In the genomic region with DNA sequence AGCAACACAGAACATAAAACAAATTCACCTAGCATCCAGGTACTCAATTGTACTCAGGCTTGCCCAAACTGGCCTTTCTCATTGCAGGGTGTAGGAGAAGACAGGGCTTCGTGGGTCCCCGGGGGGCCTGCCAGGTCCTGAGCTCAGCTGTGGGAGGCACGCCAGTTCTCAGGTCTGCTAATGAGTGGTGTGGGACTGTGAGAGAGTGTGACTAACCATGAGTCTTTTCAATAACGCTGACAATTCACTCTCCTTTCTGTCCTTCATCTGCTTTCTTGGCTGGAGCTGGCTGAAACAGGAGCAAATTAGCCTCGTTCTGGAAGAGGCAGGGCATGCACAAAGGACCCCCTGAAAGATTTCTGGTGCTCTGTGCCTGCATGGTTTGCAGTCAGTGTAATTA, we compare ENCODE assay signal across 13 mouse cellular contexts.
DNase-seq lines count a peak whose midpoint lies in the region; ATAC-seq and TF ChIP-seq lines count a peak whose summit lies in the region.
"Had no signal": no experiment of that assay in that cellular context is flagged by ENCODE, and none has a peak within 500 bp of the region (broad histone marks: within the 10 kb centered on the region; RNA-seq: fewer than 3 reads in every experiment).

No protein-coding gene starts in this region.

- no peak for TF ChIP-seq POLR2A in embryonic fibroblast, embryonic 13.5 days (IDR thresholded peaks at IDR 0.05; ENCODE audit: low read depth, low read length)

- H3K9me3 ChIP-seq in hindbrain, embryonic 16.5 days (ENCODE audit: control insufficient read depth, low read length): no peaks in the 10 kb centered on the region
- no peaks in the 10 kb centered on the region for H3K9me3 ChIP-seq in hindbrain, embryonic 13.5 days
- H3K9me3 ChIP-seq in kidney, embryonic 16.5 days (ENCODE audit: low read length): no peaks in the 10 kb centered on the region
- H3K9me3 ChIP-seq: embryonic facial prominence, embryonic 13.5 days; heart, embryonic 13.5 days; liver, embryonic 15.5 days had no signal

- H3K4me2 ChIP-seq in hindbrain, embryonic 16.5 days (ENCODE audit: low read length): no peak overlapping the region
- no peak overlapping the region for H3K4me2 ChIP-seq in hindbrain, embryonic 13.5 days
- H3K4me2 ChIP-seq in kidney, embryonic 16.5 days (replicated peaks; ENCODE audit: low read depth, low read length): no peak overlapping the region
- H3K4me2 ChIP-seq: embryonic facial prominence, embryonic 13.5 days; heart, embryonic 13.5 days; liver, embryonic 15.5 days had no signal

- no peak overlapping the region for H3K4me3 ChIP-seq in hindbrain, embryonic 16.5 days (ENCODE audit: low read length)
- H3K4me3 ChIP-seq in hindbrain, embryonic 13.5 days: no peak overlapping the region
- no peak overlapping the region for H3K4me3 ChIP-seq in embryonic fibroblast, embryonic 13.5 days (ENCODE audit: insufficient read depth, low read length)
- H3K4me3 ChIP-seq in kidney, embryonic 16.5 days (ENCODE audit: low read length): no peak overlapping the region
- H3K4me3 ChIP-seq: embryonic facial prominence, embryonic 13.5 days; heart, embryonic 13.5 days; liver, embryonic 15.5 days had no signal

- TF ChIP-seq CTCF in embryonic fibroblast, embryonic 13.5 days (IDR thresholded peaks at IDR 0.05; ENCODE audit: borderline replicate concordance, insufficient read depth, low read length): no peak

- H3K4me1 ChIP-seq in hindbrain, embryonic 16.5 days (ENCODE audit: control insufficient read depth, insufficient read depth, low read depth, low read length): no peaks in the 10 kb centered on the region
- H3K4me1 ChIP-seq in hindbrain, embryonic 13.5 days (replicated peaks): peaks cover 9% of the 10 kb centered on the region; the same call in 1 of the 2 replicates
- H3K4me1 ChIP-seq in embryonic fibroblast, embryonic 13.5 days (ENCODE audit: control insufficient read depth, insufficient read depth, low read length): no peaks in the 10 kb centered on the region
- H3K4me1 ChIP-seq in kidney, embryonic 16.5 days (ENCODE audit: insufficient read depth, low read length): no peaks in the 10 kb centered on the region
- H3K4me1 ChIP-seq: liver, embryonic 15.5 days had no signal

- DNase-seq in cerebellum, postnatal 10 days: peak; percentile 8 to 20
- DNase-seq in cerebellum, postnatal 4 days (ENCODE audit: low spot score in 2 of 2): no peak
- peak; percentile 42 to 53 for DNase-seq in layer of hippocampus, adult 8-10 months (ENCODE audit: low spot score in 2 of 2)
- DNase-seq in kidney, postnatal 14 days: no peak
- DNase-seq: cerebellum, adult 9-10 months had no signal

- H3K9ac ChIP-seq in hindbrain, embryonic 16.5 days (ENCODE audit: low read depth, low read length): no peak overlapping the region; the same call in 1 of the 2 replicates
- no peak overlapping the region for H3K9ac ChIP-seq in hindbrain, embryonic 13.5 days
- no peak overlapping the region for H3K9ac ChIP-seq in kidney, embryonic 16.5 days (replicated peaks; ENCODE audit: low read length)
- H3K9ac ChIP-seq: embryonic facial prominence, embryonic 13.5 days; heart, embryonic 13.5 days; liver, embryonic 15.5 days had no signal

- H3K36me3 ChIP-seq in hindbrain, embryonic 16.5 days (ENCODE audit: control insufficient read depth, insufficient read depth, low read length): no peaks in the 10 kb centered on the region
- no peaks in the 10 kb centered on the region for H3K36me3 ChIP-seq in hindbrain, embryonic 13.5 days
- H3K36me3 ChIP-seq in kidney, embryonic 16.5 days (ENCODE audit: insufficient read depth, low read length): no peaks in the 10 kb centered on the region
- H3K36me3 ChIP-seq: embryonic facial prominence, embryonic 13.5 days; heart, embryonic 13.5 days; liver, embryonic 15.5 days had no signal

- H3K27ac ChIP-seq in hindbrain, embryonic 16.5 days (ENCODE audit: low read depth, low read length): no peak overlapping the region
- no peak overlapping the region for H3K27ac ChIP-seq in hindbrain, embryonic 13.5 days
- H3K27ac ChIP-seq in embryonic fibroblast, embryonic 13.5 days (ENCODE audit: insufficient read depth, low read length): peak overlapping the region; percentile 35; the same call in 1 of the 2 replicates
- H3K27ac ChIP-seq in kidney, embryonic 16.5 days (ENCODE audit: low read length): no peak overlapping the region
- H3K27ac ChIP-seq: embryonic facial prominence, embryonic 13.5 days; heart, embryonic 13.5 days; liver, embryonic 15.5 days; macrophage had no signal

- ATAC-seq in hindbrain, embryonic 16.5 days: 0 out of 2 replicates have a peak, but pooled peaks have one; percentile 50
- ATAC-seq in hindbrain, embryonic 13.5 days (ENCODE audit: low FRiP score): no peak
- ATAC-seq in kidney, embryonic 16.5 days (ENCODE audit: low FRiP score, low TSS enrichment): no peak

- no peaks in the 10 kb centered on the region for H3K27me3 ChIP-seq in hindbrain, embryonic 16.5 days (replicated peaks; ENCODE audit: control insufficient read depth, insufficient read depth, low read length)
- no peaks in the 10 kb centered on the region for H3K27me3 ChIP-seq in hindbrain, embryonic 13.5 days
- H3K27me3 ChIP-seq in kidney, embryonic 16.5 days (ENCODE audit: insufficient read depth, low read length): no peaks in the 10 kb centered on the region
- H3K27me3 ChIP-seq: heart, embryonic 13.5 days; liver, embryonic 15.5 days had no signal

- 62% methylated on average over 5 of the region's 5 CpGs for WGBS in hindbrain, embryonic 16.5 days
- whole genome bisulfite sequencing in hindbrain, embryonic 13.5 days: 57% methylated on average over 5 of the region's 5 CpGs
- WGBS in kidney, embryonic 16.5 days: 67% methylated on average over 5 of the region's 5 CpGs

Comparison
In these comparisons a context has a peak if more than half of its experiments do, and no peak if none do; other contexts are left out.
1. DNase-seq: peak in cerebellum, postnatal 10 days (2 of 2) and layer of hippocampus, adult 8-10 months (2 of 2); none in cerebellum, postnatal 4 days (0 of 2) and kidney, postnatal 14 days (single experiment).